Mouse (Mus musculus) forebrain, embryonic 10.5 days (tissue): ENCODE data around the gene Astn2. TPM values are rescaled to one million over a fixed set of nuclear protein-coding genes. Genes with fewer than 3 reads are reported as not detected.

Experiments
- DNase-seq: peaks from one replicate; pipeline ENCODE4 v3.0.0-alpha.2; 2017; ENCODE audit warnings: low spot score; ENCODE audit errors: extremely low spot score
- H3K27ac ChIP-seq: fragments of 300-500 bp; sonication (generic); 2 replicates; pipeline ENCODE4 v1.5.1; 2016; ENCODE audit warnings: mild to moderate bottlenecking
- H3K27me3 ChIP-seq: fragments of 300-500 bp; sonication (generic); 2 replicates; pipeline ENCODE4 v1.6.1; 2016; ENCODE audit warnings: mild to moderate bottlenecking; ENCODE audit not compliant: poor library complexity, severe bottlenecking
- H3K36me3 ChIP-seq: fragments of 300-500 bp; sonication (generic); replicated peaks from 2 replicates; pipeline ENCODE4 v1.6.1; 2016; ENCODE audit warnings: mild to moderate bottlenecking, moderate library complexity
- H3K4me1 ChIP-seq: fragments of 300-500 bp; sonication (generic); 2 replicates; pipeline ENCODE4 v1.6.1; 2016
- H3K4me3 ChIP-seq: fragments of 300-500 bp; sonication (generic); 2 replicates; pipeline ENCODE4 v1.5.1; 2016; ENCODE audit warnings: mild to moderate bottlenecking, moderate library complexity
- H3K9me3 ChIP-seq: fragments of 300-500 bp; sonication (generic); 2 replicates; pipeline ENCODE4 v1.6.1; 2016; ENCODE audit warnings: mild to moderate bottlenecking, moderate library complexity
- WGBS: fragments of 180-500 bp; shearing (Covaris S2); methylation state at CpG from one replicate; pipeline ENCODE4 v1.1.7; 2016; 5-methylcytosine and 5-hydroxymethylcytosine counted together
- polyA plus RNA-seq: library from polyadenylated mRNA; unstranded; fragments of >200 nt; fragmentation: Nextera tagmentation; extraction: Ambion mirVana; gene quantifications from 2 replicates; pipeline ENCODE4 v1.2.1, GENCODE M21; 2016

The Astn2 gene
- polyA plus RNA-seq, 1 experiment from 2014 or later = 0.27 TPM

DNA sequence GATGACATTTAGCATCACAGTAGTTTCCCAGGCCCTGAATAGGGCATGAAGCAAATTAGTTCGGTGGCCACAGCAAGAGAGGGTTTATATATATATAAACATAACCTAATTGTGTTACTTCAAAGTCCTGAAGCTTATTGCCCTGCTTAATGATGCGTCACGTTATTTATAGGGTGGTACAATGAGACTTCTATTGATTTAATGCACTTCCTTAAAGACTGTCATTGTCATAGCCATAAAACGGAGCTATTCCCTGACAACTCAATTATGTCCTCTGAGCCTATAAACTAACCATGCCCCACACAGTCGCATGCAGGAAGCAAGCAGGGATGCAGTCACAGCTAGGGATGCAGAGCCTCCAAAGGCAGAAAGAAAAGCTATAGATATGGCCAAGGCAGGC is 761.8 kb downstream of the Astn2 start:
- Histone ChIP-seq H3K4me1 (no peaks in the 10 kb centered on the region), H3K27me3 (no peaks in the 10 kb centered on the region), H3K9me3 (no peaks in the 10 kb centered on the region), H3K27ac (no peak overlapping the region), H3K4me3 (no peak overlapping the region), H3K36me3 (no peaks in the 10 kb centered on the region)
- DNase-seq = no peak
- 71% methylated on average over 5 of the region's 5 CpGs for WGBS

DNA sequence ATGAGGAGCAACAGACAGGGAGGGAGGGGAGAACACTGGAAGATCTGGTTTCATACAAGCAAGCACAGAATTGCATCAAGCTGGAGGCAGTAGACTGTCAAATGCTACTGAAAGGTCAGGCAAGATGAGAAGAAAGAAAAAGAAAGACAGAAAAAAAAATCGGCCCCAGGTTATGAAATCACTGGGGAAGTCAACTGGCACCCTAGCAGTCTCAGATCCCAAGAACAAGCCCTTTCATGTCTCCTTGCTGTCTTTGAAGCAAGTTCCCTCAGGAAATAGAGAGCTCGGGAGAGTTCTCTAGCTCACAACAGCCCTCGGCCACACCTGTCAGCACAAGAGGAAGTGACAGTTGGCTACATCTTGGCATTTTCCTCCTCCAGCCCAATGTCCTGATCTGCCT is 766.2 kb downstream of the Astn2 start:
- no peaks in the 10 kb centered on the region for H3K27me3 ChIP-seq
- WGBS = 83% methylated on average over 3 of the region's 3 CpGs
- H3K27ac ChIP-seq = no peak overlapping the region
- no peak overlapping the region for H3K4me3 ChIP-seq
- no peaks in the 10 kb centered on the region for H3K36me3 ChIP-seq
- no peak for DNase-seq
- no peaks in the 10 kb centered on the region for H3K9me3 ChIP-seq
- no peaks in the 10 kb centered on the region for H3K4me1 ChIP-seq

DNA sequence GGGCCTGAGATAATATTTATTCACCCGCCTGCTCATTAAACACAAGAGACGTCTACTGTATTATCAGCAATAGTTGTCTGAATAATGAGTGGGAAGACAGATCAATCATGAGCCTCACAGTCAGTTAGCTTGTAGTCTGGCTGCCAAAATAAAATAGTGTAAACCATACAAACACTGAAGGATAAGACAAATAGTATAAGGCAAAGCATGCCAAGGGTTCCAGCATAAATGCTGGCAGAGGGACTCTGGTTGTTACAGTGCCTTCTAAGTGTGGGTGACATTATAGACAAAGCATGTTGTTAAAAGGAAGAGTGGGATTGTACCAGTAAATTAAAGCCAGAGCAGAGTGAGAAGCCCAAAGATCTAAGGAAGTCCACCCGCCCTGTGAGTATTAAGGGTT is 784.3 kb downstream of the Astn2 start:
- Histone ChIP-seq H3K27me3 (no peaks in the 10 kb centered on the region), H3K9me3 (no peaks in the 10 kb centered on the region), H3K27ac (no peak overlapping the region), H3K4me1 (no peaks in the 10 kb centered on the region), H3K36me3 (peaks cover 58% of the 10 kb centered on the region), H3K4me3 (no peak overlapping the region)
- 90% methylated on average over 3 of the region's 3 CpGs for WGBS
- no peak for DNase-seq

DNA sequence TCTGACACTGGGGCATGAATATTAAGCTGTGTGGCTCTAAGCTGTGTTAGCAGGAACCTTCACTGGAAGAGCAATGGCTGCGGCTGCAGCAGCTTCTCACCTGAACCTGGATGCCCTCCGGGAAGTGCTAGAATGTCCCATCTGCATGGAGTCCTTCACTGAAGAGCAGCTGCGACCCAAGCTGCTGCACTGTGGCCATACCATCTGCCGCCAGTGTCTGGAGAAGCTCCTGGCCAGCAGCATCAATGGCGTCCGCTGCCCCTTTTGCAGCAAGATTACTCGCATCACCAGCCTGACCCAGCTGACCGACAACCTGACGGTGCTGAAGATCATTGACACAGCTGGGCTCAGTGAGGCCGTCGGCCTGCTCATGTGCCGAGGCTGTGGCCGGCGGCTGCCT is 791.3 kb downstream of the Astn2 start:
- no peaks in the 10 kb centered on the region for H3K27me3 ChIP-seq
- no peak overlapping the region for H3K4me3 ChIP-seq
- no peak overlapping the region for H3K27ac ChIP-seq
- peaks cover 10% of the 10 kb centered on the region; the same call in 1 of the 2 replicates for H3K9me3 ChIP-seq
- WGBS = 95% methylated on average over 14 of the region's 14 CpGs
- H3K4me1 ChIP-seq = 0 out of 2 replicates have a peak, but pooled peaks cover 8% of the 10 kb centered on the region
- H3K36me3 ChIP-seq = peaks cover 68% of the 10 kb centered on the region
- DNase-seq = no peak

DNA sequence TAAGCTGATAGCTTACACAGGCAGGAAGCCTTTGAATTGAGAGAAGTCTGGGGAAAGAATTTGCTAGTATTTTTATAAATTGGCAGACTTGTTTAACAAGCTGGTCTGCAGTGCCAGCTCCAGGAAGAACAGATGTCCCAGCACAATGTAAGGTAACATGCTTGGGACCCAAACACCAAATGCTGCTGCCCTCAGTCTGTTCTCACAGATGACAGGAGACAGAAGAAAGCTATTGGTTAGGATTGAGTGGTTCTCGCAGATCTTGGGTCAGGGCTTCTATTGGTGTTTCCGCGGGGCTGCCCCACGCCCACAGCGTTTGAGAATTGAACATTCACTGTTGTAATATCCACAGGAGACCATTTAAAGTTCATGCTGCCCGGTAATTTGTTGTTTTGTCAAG is 793.5 kb downstream of the Astn2 start:
- peaks cover 24% of the 10 kb centered on the region for H3K4me1 ChIP-seq
- H3K27me3 ChIP-seq = no peaks in the 10 kb centered on the region
- no peak overlapping the region for H3K27ac ChIP-seq
- no peak for DNase-seq
- peaks cover 10% of the 10 kb centered on the region; the same call in 1 of the 2 replicates for H3K9me3 ChIP-seq
- WGBS = 89% methylated on average over 6 of the region's 6 CpGs
- no peak overlapping the region for H3K4me3 ChIP-seq
- peaks cover 57% of the 10 kb centered on the region for H3K36me3 ChIP-seq

DNA sequence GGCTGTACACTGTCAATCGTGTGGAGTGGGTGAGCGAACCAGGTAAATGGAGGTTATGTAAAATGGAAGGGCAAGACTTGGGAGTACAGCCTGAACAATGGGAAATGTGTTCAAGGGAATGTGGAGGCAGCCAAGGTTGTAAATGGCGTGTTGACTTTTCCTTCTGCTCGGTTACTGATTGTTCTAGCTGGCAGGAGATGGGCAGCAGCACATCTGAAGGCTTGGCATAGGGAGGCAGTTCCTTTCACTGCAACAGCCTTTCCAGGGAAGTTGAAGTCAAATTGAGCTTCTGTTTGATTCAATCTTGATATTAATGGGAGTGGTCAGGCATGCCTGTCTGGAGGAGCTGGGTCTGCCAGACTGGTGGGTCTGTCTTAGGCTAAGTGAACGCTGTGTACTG is 794.1 kb downstream of the Astn2 start:
- Histone ChIP-seq H3K27me3 (no peaks in the 10 kb centered on the region), H3K4me1 (peaks cover 30% of the 10 kb centered on the region), H3K36me3 (peaks cover 51% of the 10 kb centered on the region), H3K9me3 (peaks cover 10% of the 10 kb centered on the region; the same call in 1 of the 2 replicates), H3K4me3 (no peak overlapping the region), H3K27ac (no peak overlapping the region)
- DNase-seq = no peak
- WGBS = 92% methylated on average over 5 of the region's 5 CpGs

DNA sequence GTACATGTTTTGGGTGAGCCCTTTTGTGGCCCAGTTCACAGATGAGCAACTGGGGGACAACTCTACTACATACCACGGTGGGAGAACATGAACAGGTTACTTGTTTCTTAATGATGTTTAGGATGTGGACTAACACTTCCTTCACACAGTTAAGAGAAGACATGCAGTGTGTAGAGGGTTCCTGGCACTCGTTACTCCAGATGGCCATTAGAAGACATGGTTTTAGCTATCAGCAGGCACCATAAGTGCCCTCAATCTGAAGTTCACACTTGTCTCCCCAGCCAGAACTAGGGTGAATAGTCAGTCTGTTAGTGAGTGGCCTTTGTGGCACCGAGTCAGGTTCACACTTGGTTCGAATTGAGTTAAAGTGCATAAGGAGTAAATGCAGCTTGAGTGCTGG is 796.3 kb downstream of the Astn2 start:
- Histone ChIP-seq H3K27me3 (no peaks in the 10 kb centered on the region), H3K4me3 (no peak overlapping the region), H3K27ac (no peak overlapping the region), H3K4me1 (peaks cover 36% of the 10 kb centered on the region), H3K36me3 (peaks cover 29% of the 10 kb centered on the region), H3K9me3 (no peaks in the 10 kb centered on the region)
- 97% methylated on average over 4 of the region's 4 CpGs for WGBS
- DNase-seq = no peak

DNA sequence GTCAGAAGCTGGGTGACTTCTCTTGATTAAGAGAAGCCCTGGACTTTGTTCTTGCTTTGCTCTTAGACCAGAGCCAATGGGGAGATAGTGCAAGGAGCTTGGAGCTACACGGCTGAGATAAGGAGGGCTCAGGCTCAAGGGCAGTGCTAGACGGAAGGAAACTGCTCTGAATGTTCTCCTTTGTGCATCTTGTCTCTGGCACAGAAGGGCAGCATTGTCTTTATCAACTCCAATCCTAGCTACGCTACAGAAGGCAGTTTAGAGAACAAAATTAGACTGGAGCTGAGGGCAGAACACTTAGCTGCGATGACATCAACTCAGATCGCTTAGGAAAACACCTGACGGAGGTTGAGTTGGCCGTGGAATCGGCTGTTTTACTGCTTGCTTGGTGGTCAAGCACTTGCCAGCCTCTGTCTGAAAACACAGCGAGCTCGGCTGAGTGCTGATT is 797.2 kb downstream of the Astn2 start:
- Histone ChIP-seq H3K36me3 (peaks cover 20% of the 10 kb centered on the region; the same call in 1 of the 2 replicates), H3K27ac (no peak overlapping the region), H3K4me1 (peaks cover 36% of the 10 kb centered on the region), H3K4me3 (no peak overlapping the region), H3K9me3 (no peaks in the 10 kb centered on the region), H3K27me3 (no peaks in the 10 kb centered on the region)
- no peak for DNase-seq
- WGBS = 88% methylated on average over 10 of the region's 10 CpGs

DNA sequence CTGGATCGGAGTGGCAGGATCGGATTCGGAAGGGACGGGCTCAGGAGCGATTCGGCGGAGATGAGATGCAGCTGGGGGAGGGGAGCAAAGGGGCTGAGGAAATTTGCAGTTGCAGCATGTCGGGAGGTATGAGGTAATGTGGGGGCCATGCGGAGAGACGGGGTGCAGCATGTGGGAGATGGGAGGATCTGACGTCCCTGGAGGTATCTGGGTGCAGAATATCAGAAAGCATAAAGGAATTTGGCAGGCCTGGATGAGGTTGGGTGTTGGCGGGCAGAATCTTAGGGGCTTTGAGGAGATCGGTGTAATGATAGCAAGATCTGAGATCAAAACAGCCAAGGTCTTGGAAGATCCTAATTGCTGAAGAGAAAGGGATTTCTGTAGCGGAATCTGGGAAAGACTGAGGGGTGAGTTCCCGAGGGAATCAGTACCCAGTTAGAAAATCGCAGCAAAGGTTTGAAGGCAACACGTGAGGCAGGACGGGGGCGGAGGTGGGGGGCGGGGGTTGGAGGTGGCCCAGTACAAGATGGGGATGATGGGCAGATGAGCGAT is 799.2 kb downstream of the Astn2 start:
- Histone ChIP-seq H3K36me3 (peaks cover 13% of the 10 kb centered on the region; the same call in 1 of the 2 replicates), H3K4me3 (peak overlapping the region; percentile 72), H3K27me3 (no peaks in the 10 kb centered on the region), H3K4me1 (peaks cover 30% of the 10 kb centered on the region), H3K9me3 (no peaks in the 10 kb centered on the region), H3K27ac (peak overlapping the region; percentile 93)
- DNase-seq = peak; percentile 37
- under 1% methylated on average over 21 of the region's 21 CpGs for WGBS

DNA sequence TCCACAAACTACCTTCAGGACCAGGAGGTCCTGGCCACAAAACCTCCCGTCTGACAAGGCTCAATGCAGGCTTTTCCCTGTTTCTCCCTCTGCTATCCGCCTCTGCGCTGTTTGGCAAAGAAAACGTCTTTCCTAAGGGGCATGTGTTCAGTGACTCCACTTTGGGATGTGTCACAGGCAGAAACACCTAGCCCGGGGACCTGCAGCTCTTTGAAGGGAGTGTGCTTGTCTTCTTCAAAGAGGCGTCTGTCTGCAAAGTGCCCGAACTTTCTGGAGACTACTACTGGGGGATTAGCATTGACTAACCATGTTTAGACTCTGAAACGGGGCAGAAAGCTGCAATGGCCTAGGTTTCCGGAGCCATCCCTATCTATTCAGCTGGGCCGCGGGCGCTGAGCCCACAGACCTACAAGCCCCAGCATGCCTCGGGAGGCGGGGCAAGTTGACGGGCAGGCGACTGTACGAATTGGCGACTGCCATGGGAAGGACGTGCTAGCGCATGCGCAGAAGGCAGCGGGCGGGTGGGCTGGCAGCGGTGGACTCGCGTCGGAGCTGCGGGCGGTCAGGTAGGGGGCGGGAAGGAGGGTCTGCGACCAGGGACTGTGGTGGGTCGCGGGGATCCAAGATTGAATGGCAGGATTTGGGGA is 799.8 kb downstream of the Astn2 start, which contains the start of gene Trim32:
Gene Trim32, plus strand, starts transcription at position 483 of the 647 bp plus-strand sequence.
- 3% methylated on average over 33 of the region's 33 CpGs for WGBS
- peak; percentile 97 for DNase-seq
- peak within 1 kb of the TSS; percentile 93 for H3K27ac ChIP-seq
- no peaks in the 10 kb centered on the region for H3K27me3 ChIP-seq
- peaks cover 13% of the 10 kb centered on the region; the same call in 1 of the 2 replicates for H3K36me3 ChIP-seq
- H3K9me3 ChIP-seq = no peaks in the 10 kb centered on the region
- peaks cover 30% of the 10 kb centered on the region for H3K4me1 ChIP-seq
- H3K4me3 ChIP-seq = peak within 1 kb of the TSS; percentile 72

DNA sequence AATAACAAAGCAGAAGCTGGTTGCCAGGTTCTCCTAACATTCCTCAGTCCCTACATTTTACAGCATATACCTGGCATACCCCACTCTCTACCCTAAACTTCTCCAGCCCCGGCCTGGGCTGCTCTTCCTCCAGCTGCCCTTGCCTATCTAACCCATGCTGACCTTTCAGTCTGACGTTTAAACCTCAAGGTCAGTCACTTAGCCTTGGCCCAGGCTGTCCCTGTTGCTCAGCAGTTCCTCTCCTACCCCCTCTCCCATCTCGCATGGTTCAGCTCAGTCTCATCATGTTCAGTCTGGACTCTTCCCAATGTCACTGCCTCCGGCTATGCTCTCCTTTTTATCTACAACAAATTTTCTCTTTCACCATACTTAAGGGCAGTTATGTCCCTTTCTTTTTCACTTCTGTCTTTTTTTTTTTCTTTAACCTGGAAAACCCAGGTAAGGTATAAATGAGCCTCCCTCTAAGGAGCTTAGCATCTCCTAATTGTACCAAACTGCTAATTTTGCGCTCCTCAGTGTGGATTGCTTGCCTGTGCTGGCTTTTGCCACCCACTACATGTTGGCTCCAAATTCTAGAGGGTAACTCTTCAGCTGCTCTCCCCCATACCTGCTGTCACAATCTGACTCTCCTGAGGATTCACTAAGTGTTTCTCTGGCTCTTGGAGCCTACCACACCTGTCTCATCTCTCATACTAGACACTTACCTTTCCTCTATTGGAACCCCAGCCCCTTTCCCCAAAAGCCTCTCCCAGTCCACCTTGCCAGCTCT is 809.6 kb downstream of the Astn2 start:
- H3K27me3 ChIP-seq = no peaks in the 10 kb centered on the region
- no peaks in the 10 kb centered on the region for H3K4me1 ChIP-seq
- H3K9me3 ChIP-seq = no peaks in the 10 kb centered on the region
- no peak for DNase-seq
- H3K27ac ChIP-seq = no peak overlapping the region
- no peak overlapping the region for H3K4me3 ChIP-seq
- H3K36me3 ChIP-seq = no peaks in the 10 kb centered on the region
- 80% methylated on average over 5 of the region's 5 CpGs for WGBS

DNA sequence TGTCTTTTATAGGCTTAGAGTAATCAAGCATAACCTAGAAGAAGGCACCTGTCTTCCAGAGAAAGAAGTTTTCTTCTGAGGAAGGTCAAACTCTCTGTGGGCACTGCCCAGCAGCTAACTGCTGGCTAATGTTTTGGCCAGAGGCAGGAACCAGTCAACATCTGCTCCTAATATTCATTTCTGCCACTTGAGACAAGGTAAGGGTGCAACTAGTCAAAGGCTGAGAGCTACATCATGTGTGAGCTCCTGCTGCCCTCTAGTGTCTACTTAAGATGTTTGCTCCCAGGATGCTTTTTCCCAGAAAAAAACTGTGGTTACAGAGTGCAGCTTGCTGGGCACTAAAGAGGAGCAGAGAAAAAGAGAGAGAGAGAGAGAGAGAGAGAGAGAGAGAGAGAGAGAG is 814.6 kb downstream of the Astn2 start:
- Histone ChIP-seq H3K4me1 (no peaks in the 10 kb centered on the region), H3K27me3 (no peaks in the 10 kb centered on the region), H3K9me3 (no peaks in the 10 kb centered on the region), H3K4me3 (no peak overlapping the region), H3K36me3 (no peaks in the 10 kb centered on the region), H3K27ac (no peak overlapping the region)
- peak; percentile 42 for DNase-seq

DNA sequence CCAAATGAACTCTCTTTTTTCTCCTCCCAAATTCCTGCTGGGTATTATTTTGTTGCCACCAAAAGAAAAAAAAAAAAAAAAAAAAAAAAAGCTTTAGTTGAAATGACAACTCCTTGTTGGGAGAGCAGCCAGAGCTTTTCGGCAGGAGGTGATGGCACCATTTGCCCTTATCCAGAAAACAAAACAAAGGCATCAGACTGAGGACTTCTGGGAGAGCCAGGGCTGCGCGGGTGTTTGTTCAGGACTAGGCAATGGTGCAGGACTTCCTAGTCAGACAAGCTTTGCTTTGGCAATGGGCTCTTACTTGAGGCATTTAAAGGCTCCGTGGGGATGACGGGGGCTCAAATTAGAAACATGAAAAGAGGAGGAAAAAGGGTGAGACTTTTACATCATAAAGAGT is 817.5 kb downstream of the Astn2 start:
- H3K36me3 ChIP-seq = no peaks in the 10 kb centered on the region
- no peaks in the 10 kb centered on the region for H3K9me3 ChIP-seq
- H3K4me1 ChIP-seq = 0 out of 2 replicates have a peak, but pooled peaks cover 4% of the 10 kb centered on the region
- 58% methylated on average over 5 of the region's 5 CpGs for WGBS
- DNase-seq = no peak
- H3K4me3 ChIP-seq = no peak overlapping the region
- H3K27ac ChIP-seq = no peak overlapping the region
- no peaks in the 10 kb centered on the region for H3K27me3 ChIP-seq
